Mouse (Mus musculus): ENCODE data around the gene Klhl23.

- TF ChIP-seq CTCF (IDR thresholded peaks at IDR 0.05; ENCODE audit: borderline replicate concordance, insufficient read depth, low read length) (no peak), POLR2A (IDR thresholded peaks at IDR 0.05; ENCODE audit: low read depth, low read length) (no peak)
Measured at GRCm38 (mm10) chr2:69818350-69819085, 3.2 kb upstream of the Klhl23 start.

Data from embryonic fibroblast, embryonic 13.5 days (primary cell).